Mouse (Mus musculus) liver, adult 2 months (tissue): ENCODE measurements around the gene Tuba1a.

Experiments used
- CTCF ChIP-seq: fragments of 200-500 bp; IDR thresholded peaks from 2 replicates; pipeline ENCODE4 v1.5.1; 2011; ENCODE audit warnings: low read depth, low read length, control low read depth
- POLR2A ChIP-seq: fragments of 200-500 bp; IDR thresholded peaks from 2 replicates; pipeline ENCODE4 v1.6.1; 2011; ENCODE audit warnings: low read length, control low read depth; ENCODE audit not compliant: insufficient read depth; ENCODE audit errors: extremely low read depth

DNA sequence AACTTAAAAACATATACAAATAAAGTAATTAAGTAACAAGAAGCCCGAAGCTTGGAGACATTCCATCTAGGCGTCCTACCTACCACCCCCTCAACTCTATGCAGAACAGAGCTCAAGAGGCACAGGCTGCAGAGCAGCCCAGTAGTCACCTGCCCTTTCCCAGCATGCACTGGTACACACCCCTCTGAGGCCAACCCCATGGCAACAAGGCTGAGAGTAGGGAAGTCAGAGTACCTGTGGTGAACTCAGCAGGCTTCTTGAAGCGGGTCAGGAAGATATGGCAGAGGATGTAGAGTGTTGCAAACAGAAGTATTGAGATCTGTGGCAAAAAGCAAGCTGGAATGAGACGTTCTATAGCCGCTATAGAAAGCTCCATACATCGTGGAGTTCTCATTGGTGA lies 38.6 kb downstream of the Tuba1a start:
- no peak for TF ChIP-seq CTCF
- TF ChIP-seq POLR2A: no peak
